Comparison of ENCODE assay signal across 8 mouse cellular contexts in genomic region chr1:41271111-41271730, GRCm38 (mm10).
DNase-seq lines count a peak whose midpoint lies in the region; ATAC-seq and TF ChIP-seq lines count a peak whose summit lies in the region.
"Had no signal": no experiment of that assay in that cellular context is flagged by ENCODE, and none has a peak within 500 bp of the region (broad histone marks: within the 10 kb centered on the region; RNA-seq: fewer than 3 reads in every experiment).

No protein-coding gene starts in this region.

- no peak overlapping the region; the same call in 1 of the 2 replicates for H3K4me2 ChIP-seq in forebrain, embryonic 14.5 days (ENCODE audit: low read length)
- H3K4me2 ChIP-seq in midbrain, embryonic 16.5 days (ENCODE audit: low read length): no peak overlapping the region
- no peak overlapping the region for H3K4me2 ChIP-seq in intestine, embryonic 16.5 days (ENCODE audit: low read depth, low read length)
- H3K4me2 ChIP-seq: liver, embryonic 13.5 days had no signal

- H3K9ac ChIP-seq in forebrain, embryonic 14.5 days (ENCODE audit: low read length): no peak overlapping the region
- no peak overlapping the region for H3K9ac ChIP-seq in midbrain, embryonic 16.5 days (ENCODE audit: low read depth, low read length)
- H3K9ac ChIP-seq in intestine, embryonic 16.5 days (ENCODE audit: low read depth, low read length): no peak overlapping the region
- H3K9ac ChIP-seq: liver, embryonic 13.5 days had no signal

- peak; percentile 50 for ATAC-seq in forebrain, embryonic 14.5 days
- ATAC-seq in midbrain, embryonic 16.5 days: peak; percentile 73
- ATAC-seq in intestine, embryonic 16.5 days: no peak

- H3K9me3 ChIP-seq in forebrain, embryonic 14.5 days (replicated peaks; ENCODE audit: control insufficient read depth, low read length): no peaks in the 10 kb centered on the region
- H3K9me3 ChIP-seq in midbrain, embryonic 16.5 days (replicated peaks; ENCODE audit: control insufficient read depth, low read length, poor library complexity, severe bottlenecking): no peaks in the 10 kb centered on the region
- no peaks in the 10 kb centered on the region for H3K9me3 ChIP-seq in intestine, embryonic 16.5 days (ENCODE audit: control insufficient read depth, low read length)
- H3K9me3 ChIP-seq: liver, embryonic 13.5 days had no signal

- no peaks in the 10 kb centered on the region for H3K36me3 ChIP-seq in forebrain, embryonic 14.5 days (ENCODE audit: control insufficient read depth, insufficient read depth, low read length)
- no peaks in the 10 kb centered on the region for H3K36me3 ChIP-seq in midbrain, embryonic 16.5 days (ENCODE audit: control insufficient read depth, insufficient read depth, low read length)
- no peaks in the 10 kb centered on the region for H3K36me3 ChIP-seq in intestine, embryonic 16.5 days (ENCODE audit: control insufficient read depth, insufficient read depth, low read length)
- H3K36me3 ChIP-seq: liver, embryonic 13.5 days had no signal

- 10% methylated on average over 4 of the region's 4 CpGs for whole genome bisulfite sequencing in forebrain, embryonic 14.5 days
- WGBS in midbrain, embryonic 16.5 days: 4% methylated on average over 4 of the region's 4 CpGs
- 30% methylated on average over 4 of the region's 4 CpGs for WGBS in intestine, embryonic 16.5 days

- intact Hi-C loops in left cerebral cortex, adult 2 months (cut with DNase I): loop anchor here (5.0 to 10.0 kb wide), 4 partner anchors 624 to 1514 kb away; no protein-coding TSS in a partner anchor

- no peak for DNase-seq in left cerebral cortex, adult 2 months (ENCODE audit: extremely low spot score in 1 of 2, low spot score in 2 of 2)
- DNase-seq in left cerebral cortex, adult 11 months (ENCODE audit: low spot score): no peak
- DNase-seq in embryo, embryonic 10.5 days (ENCODE audit: low spot score): peak; percentile 59
- peak; percentile 78 for DNase-seq in forebrain, embryonic 14.5 days (ENCODE audit: low spot score)
- no peak for DNase-seq in yolk sac, embryonic 10.5 days (ENCODE audit: low spot score)
- DNase-seq: liver, embryonic 13.5 days had no signal

- no peaks in the 10 kb centered on the region for H3K27me3 ChIP-seq in forebrain, embryonic 14.5 days (replicated peaks; ENCODE audit: control insufficient read depth, insufficient read depth, low read length)
- no peaks in the 10 kb centered on the region for H3K27me3 ChIP-seq in midbrain, embryonic 16.5 days (ENCODE audit: control insufficient read depth, insufficient read depth, low read depth, low read length)
- H3K27me3 ChIP-seq in intestine, embryonic 16.5 days (replicated peaks; ENCODE audit: control insufficient read depth, insufficient read depth, low read length): no peaks in the 10 kb centered on the region
- H3K27me3 ChIP-seq: liver, embryonic 13.5 days had no signal

- TF ChIP-seq CTCF in left cerebral cortex, adult 2 months (IDR thresholded peaks at IDR 0.05): peak; percentile 32

- no peak overlapping the region for H3K4me3 ChIP-seq in left cerebral cortex, adult 2 months
- no peak overlapping the region for H3K4me3 ChIP-seq in forebrain, embryonic 14.5 days (ENCODE audit: low read depth, low read length)
- no peak overlapping the region for H3K4me3 ChIP-seq in midbrain, embryonic 16.5 days (ENCODE audit: low read depth, low read length)
- no peak overlapping the region for H3K4me3 ChIP-seq in intestine, embryonic 16.5 days (ENCODE audit: low read length)
- H3K4me3 ChIP-seq: liver, embryonic 13.5 days had no signal

- peaks cover 37% of the 10 kb centered on the region for H3K4me1 ChIP-seq in forebrain, embryonic 14.5 days (ENCODE audit: control insufficient read depth, insufficient read depth, low read length)
- H3K4me1 ChIP-seq in midbrain, embryonic 16.5 days (ENCODE audit: control insufficient read depth, insufficient read depth, low read length): peaks cover 26% of the 10 kb centered on the region
- no peaks in the 10 kb centered on the region for H3K4me1 ChIP-seq in intestine, embryonic 16.5 days (ENCODE audit: control insufficient read depth, insufficient read depth, low read length)
- H3K4me1 ChIP-seq: liver, embryonic 13.5 days had no signal

- H3K27ac ChIP-seq in left cerebral cortex, adult 2 months: no peak overlapping the region
- 0 out of 2 replicates have a peak overlapping the region, but pooled peaks have one; percentile 35 for H3K27ac ChIP-seq in forebrain, embryonic 14.5 days (ENCODE audit: low read depth, low read length)
- H3K27ac ChIP-seq in midbrain, embryonic 16.5 days (ENCODE audit: low read length): no peak overlapping the region
- no peak overlapping the region for H3K27ac ChIP-seq in intestine, embryonic 16.5 days (ENCODE audit: low read length)
- H3K27ac ChIP-seq: liver, embryonic 13.5 days had no signal

Comparison
In these comparisons a context has a peak if more than half of its experiments do, and no peak if none do; other contexts are left out.
1. DNase-seq: peak in embryo, embryonic 10.5 days (single experiment) and forebrain, embryonic 14.5 days (single experiment); none in left cerebral cortex, adult 2 months (0 of 2), left cerebral cortex, adult 11 months (single experiment) and yolk sac, embryonic 10.5 days (single experiment).